Mouse (Mus musculus) erythroblast, embryonic 14.5 days (primary cell): ENCODE measurements around the gene Foxo1. TPM values are rescaled to one million over a fixed set of nuclear protein-coding genes. Genes with fewer than 3 reads are reported as not detected.

Experiments used
- H3K27me3 ChIP-seq: 2 replicates; pipeline ENCODE4 v1.6.1; 2012; ENCODE audit warnings: inconsistent platforms; ENCODE audit not compliant: control insufficient read depth
- H3K36me3 ChIP-seq: 2 replicates; pipeline ENCODE4 v1.6.1; 2012; ENCODE audit warnings: mild to moderate bottlenecking, inconsistent platforms; ENCODE audit not compliant: control insufficient read depth
- H3K4me1 ChIP-seq: 2 replicates; pipeline ENCODE4 v1.6.1; 2012; ENCODE audit warnings: inconsistent platforms; ENCODE audit not compliant: control insufficient read depth
- H3K4me3 ChIP-seq: replicated peaks from 2 replicates; pipeline ENCODE3; 2012; ENCODE audit warnings: moderate library complexity, mild to moderate bottlenecking, inconsistent platforms
- H3K9me3 ChIP-seq: 2 replicates; pipeline ENCODE4 v1.6.1; 2012; ENCODE audit warnings: low read length, inconsistent platforms, mixed read lengths; ENCODE audit not compliant: control insufficient read depth
- GATA1 ChIP-seq: IDR thresholded peaks from 2 replicates; pipeline ENCODE4 v1.6.1; 2012; ENCODE audit warnings: low read length, inconsistent platforms, mixed read lengths
- TAL1 ChIP-seq: IDR thresholded peaks from 3 replicates; pipeline ENCODE4 v1.6.1; 2012; ENCODE audit warnings: low read length, inconsistent platforms, mixed read lengths
- polyA plus RNA-seq: library from polyadenylated mRNA; stranded (reverse); fragments of >175 nt; gene quantifications from 2 replicates; pipeline ENCODE4 v1.2.3, GENCODE M21; 2012

The Foxo1 gene
- polyA plus RNA-seq, 1 experiment, result 0.02 TPM

DNA sequence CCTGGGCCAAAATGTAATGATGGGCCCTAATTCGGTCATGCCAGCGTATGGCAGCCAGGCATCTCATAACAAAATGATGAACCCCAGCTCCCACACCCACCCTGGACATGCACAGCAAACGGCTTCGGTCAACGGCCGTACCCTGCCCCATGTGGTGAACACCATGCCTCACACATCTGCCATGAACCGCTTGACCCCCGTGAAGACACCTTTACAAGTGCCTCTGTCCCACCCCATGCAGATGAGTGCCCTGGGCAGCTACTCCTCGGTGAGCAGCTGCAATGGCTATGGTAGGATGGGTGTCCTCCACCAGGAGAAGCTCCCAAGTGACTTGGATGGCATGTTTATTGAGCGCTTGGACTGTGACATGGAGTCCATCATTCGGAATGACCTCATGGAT is 77.7 kb downstream of the Foxo1 start:
- no peaks in the 10 kb centered on the region for H3K9me3 ChIP-seq
- H3K27me3 ChIP-seq, result no peaks in the 10 kb centered on the region
- TF ChIP-seq GATA1, result no peak
- no peak for TF ChIP-seq TAL1
- H3K4me1 ChIP-seq, result no peaks in the 10 kb centered on the region
- H3K4me3 ChIP-seq, result no peak overlapping the region
- peaks cover 4% of the 10 kb centered on the region; the same call in 1 of the 2 replicates for H3K36me3 ChIP-seq

GRCm38 (mm10) chr3:52346986-52347710 is 79.0 kb downstream of the Foxo1 start:
- no peak for TF ChIP-seq TAL1
- no peak for TF ChIP-seq GATA1

GRCm38 (mm10) chr3:52347980-52348622 is 80.0 kb downstream of the Foxo1 start:
- no peak for TF ChIP-seq TAL1
- no peak for TF ChIP-seq GATA1
- peaks cover 4% of the 10 kb centered on the region; the same call in 1 of the 2 replicates for H3K36me3 ChIP-seq
- no peaks in the 10 kb centered on the region for H3K9me3 ChIP-seq
- no peak overlapping the region for H3K4me3 ChIP-seq
- no peaks in the 10 kb centered on the region for H3K4me1 ChIP-seq
- no peaks in the 10 kb centered on the region for H3K27me3 ChIP-seq

More at GRCm38 (mm10) chr3:52346986-52347710, 79.0 kb downstream of the Foxo1 start:
- Histone ChIP-seq H3K4me3 (no peak overlapping the region), H3K4me1 (no peaks in the 10 kb centered on the region), H3K27me3 (no peaks in the 10 kb centered on the region), H3K36me3 (peaks cover 4% of the 10 kb centered on the region; the same call in 1 of the 2 replicates), H3K9me3 (no peaks in the 10 kb centered on the region)

GRCm38 (mm10) chr3:52350636-52351035 is 82.5 kb downstream of the Foxo1 start:
- TF ChIP-seq GATA1, result no peak
- Histone ChIP-seq H3K27me3 (no peaks in the 10 kb centered on the region), H3K9me3 (no peaks in the 10 kb centered on the region), H3K4me1 (no peaks in the 10 kb centered on the region), H3K36me3 (peaks cover 4% of the 10 kb centered on the region; the same call in 1 of the 2 replicates), H3K4me3 (no peak overlapping the region)

- no peaks in the 10 kb centered on the region for H3K9me3 ChIP-seq
- TF ChIP-seq GATA1 (no peak), TAL1 (no peak)
- no peaks in the 10 kb centered on the region for H3K4me1 ChIP-seq
- no peak overlapping the region for H3K4me3 ChIP-seq
- H3K27me3 ChIP-seq, result no peaks in the 10 kb centered on the region
- no peaks in the 10 kb centered on the region for H3K36me3 ChIP-seq
Observed at GRCm38 (mm10) chr3:52351901-52352300, 83.8 kb downstream of the Foxo1 start.

- TF ChIP-seq TAL1, result no peak
- TF ChIP-seq GATA1, result no peak
- no peak overlapping the region for H3K4me3 ChIP-seq
- no peaks in the 10 kb centered on the region for H3K9me3 ChIP-seq
- H3K27me3 ChIP-seq, result no peaks in the 10 kb centered on the region
- no peaks in the 10 kb centered on the region for H3K36me3 ChIP-seq
- H3K4me1 ChIP-seq, result no peaks in the 10 kb centered on the region
Observed at GRCm38 (mm10) chr3:52354203-52354602, 86.1 kb downstream of the Foxo1 start.

GRCm38 (mm10) chr3:52357265-52357953 is 89.3 kb downstream of the Foxo1 start:
- no peak for TF ChIP-seq TAL1
- no peak for TF ChIP-seq GATA1
- H3K27me3 ChIP-seq, result no peaks in the 10 kb centered on the region
- no peak overlapping the region for H3K4me3 ChIP-seq
- H3K36me3 ChIP-seq, result no peaks in the 10 kb centered on the region
- no peaks in the 10 kb centered on the region for H3K4me1 ChIP-seq
- no peaks in the 10 kb centered on the region for H3K9me3 ChIP-seq

DNA sequence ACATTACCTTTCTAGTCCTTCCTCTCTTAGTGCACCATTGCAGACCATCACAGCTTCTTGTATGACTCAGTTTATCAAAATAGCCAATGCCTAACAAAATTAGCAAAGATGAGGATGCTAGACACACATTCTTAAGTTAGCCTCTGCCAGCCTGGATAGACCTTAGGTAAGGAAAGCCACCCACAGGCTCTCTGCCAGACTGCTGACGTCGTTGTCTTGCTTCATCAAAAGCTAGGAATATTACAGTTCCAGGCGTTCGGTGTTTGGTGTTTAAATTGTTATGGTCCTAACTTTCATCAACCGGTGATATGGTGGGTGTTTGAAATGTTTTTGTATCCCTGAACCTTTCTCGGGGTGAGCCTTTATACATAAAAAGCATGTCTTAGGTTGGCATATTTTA is 96.4 kb downstream of the Foxo1 start:
- Histone ChIP-seq H3K4me3 (no peak overlapping the region), H3K36me3 (no peaks in the 10 kb centered on the region), H3K27me3 (no peaks in the 10 kb centered on the region), H3K4me1 (no peaks in the 10 kb centered on the region), H3K9me3 (no peaks in the 10 kb centered on the region)
- TF ChIP-seq TAL1 (no peak), GATA1 (no peak)

DNA sequence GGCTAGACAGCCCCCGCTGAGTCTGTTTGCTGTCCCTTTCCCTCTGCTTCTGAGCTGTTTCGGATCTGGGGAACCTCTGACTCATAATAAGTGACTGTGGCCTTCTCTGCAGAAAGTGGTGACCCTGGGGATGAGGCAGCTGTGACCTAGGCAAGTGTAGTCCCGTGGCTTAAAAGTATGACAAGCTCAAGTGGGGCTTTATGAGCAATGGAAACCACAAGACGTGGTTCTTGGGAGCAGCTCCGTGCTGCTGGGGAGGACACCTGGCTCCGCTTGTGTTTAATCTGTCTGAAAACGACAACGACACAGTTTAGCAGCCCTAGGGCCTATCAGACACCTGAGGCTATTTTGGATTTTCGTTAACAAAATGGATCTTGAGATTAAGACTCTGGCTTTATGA is 101.1 kb downstream of the Foxo1 start:
- no peaks in the 10 kb centered on the region for H3K27me3 ChIP-seq
- H3K9me3 ChIP-seq, result no peaks in the 10 kb centered on the region
- TF ChIP-seq TAL1, result no peak
- no peak for TF ChIP-seq GATA1

More for the DNA sequence above, 101.1 kb downstream of the Foxo1 start:
- Histone ChIP-seq H3K4me1 (no peaks in the 10 kb centered on the region), H3K4me3 (no peak overlapping the region), H3K36me3 (no peaks in the 10 kb centered on the region)
